Mouse (Mus musculus) adrenal gland, postnatal 36 days (tissue): Measurements from ENCODE around the gene Golgb1. TPM values are rescaled to one million over a fixed set of nuclear protein-coding genes. Genes with fewer than 3 reads are reported as not detected.

Experiments used
- DNase-seq, 2 experiments: peaks; one replicate each; pipeline ENCODE4 v3.0.0; 2021; ENCODE audit warnings: mixed read lengths in 1 of 2
- total RNA-seq, 2 experiments: library from RNA; stranded (reverse); gene quantifications; 2 replicates each; pipeline ENCODE4 v1.2.3; 2021

Golgb1 gene
- total RNA-seq, 2 experiments from 2014 or later = 82.8 to 91.6 TPM

- DNase-seq = no peak
Observed at GRCm38 (mm10) chr16:36918505-36918904, 43.6 kb downstream of the Golgb1 start.

GRCm38 (mm10) chr16:36920410-36920809 lies 45.5 kb downstream of the Golgb1 start:
- no peak for DNase-seq

- DNase-seq = no peak
Observed at GRCm38 (mm10) chr16:36921067-36921613, 46.2 kb downstream of the Golgb1 start.

GRCm38 (mm10) chr16:36921980-36922379 lies 47.0 kb downstream of the Golgb1 start:
- DNase-seq = no peak

- DNase-seq = peak; percentile 21 to 33
Observed at GRCm38 (mm10) chr16:36924312-36924711, 49.4 kb downstream of the Golgb1 start.

GRCm38 (mm10) chr16:36925351-36925750 lies 50.4 kb downstream of the Golgb1 start:
- peak; percentile 32 to 54 for DNase-seq

- peak in 1 of 2 experiments; percentile 33 for DNase-seq
Observed at GRCm38 (mm10) chr16:36925797-36926196, 50.9 kb downstream of the Golgb1 start.

GRCm38 (mm10) chr16:36926514-36927447 lies 51.8 kb downstream of the Golgb1 start:
- no peak for DNase-seq

- no peak for DNase-seq
Observed at GRCm38 (mm10) chr16:36927495-36928105, 52.7 kb downstream of the Golgb1 start.

GRCm38 (mm10) chr16:36928106-36928500 lies 53.2 kb downstream of the Golgb1 start:
- DNase-seq = no peak

GRCm38 (mm10) chr16:36929216-36929615 lies 54.3 kb downstream of the Golgb1 start:
- peak; percentile 41 to 50 for DNase-seq

- DNase-seq = peak; percentile 58 to 67
Observed at GRCm38 (mm10) chr16:36930231-36931136, 55.5 kb downstream of the Golgb1 start.

GRCm38 (mm10) chr16:36931381-36931780 lies 56.4 kb downstream of the Golgb1 start:
- DNase-seq = no peak

- no peak for DNase-seq
Observed at GRCm38 (mm10) chr16:36931976-36932375, 57.0 kb downstream of the Golgb1 start.

- no peak for DNase-seq
Observed at GRCm38 (mm10) chr16:36932546-36932945, 57.6 kb downstream of the Golgb1 start.

GRCm38 (mm10) chr16:36934131-36934840 lies 59.3 kb downstream of the Golgb1 start:
- peak; percentile 21 to 46 for DNase-seq

GRCm38 (mm10) chr16:36934841-36935620 lies 60.1 kb downstream of the Golgb1 start, which contains the start of gene Hcls1:
TSS of gene Hcls1 (plus strand) at chr16:36934983.
- DNase-seq = peak in 1 of 2 experiments; percentile 41

GRCm38 (mm10) chr16:36935814-36936213 lies 60.9 kb downstream of the Golgb1 start:
- no peak for DNase-seq

- peak; percentile 36 to 58 for DNase-seq
Observed at GRCm38 (mm10) chr16:36941137-36941727, 66.3 kb downstream of the Golgb1 start.

GRCm38 (mm10) chr16:36941895-36942294 lies 67.0 kb downstream of the Golgb1 start:
- DNase-seq = peak in 1 of 2 experiments; percentile 18
